Mouse (Mus musculus) adrenal gland, adult 2 months (tissue): ENCODE measurements around the gene Islr2. TPM values are rescaled to one million over a fixed set of nuclear protein-coding genes. Genes with fewer than 3 reads are reported as not detected.

Source experiments
- DNase-seq: peaks from one replicate; pipeline ENCODE4 v3.0.0; 2021
- microRNA-seq, 2 experiments: library from miRNA; unstranded; fragments of <30 nt; microRNA quantifications; one replicate each; pipeline ENCODE4 v1.2.0; 2021
- polyA plus RNA-seq: library from polyadenylated mRNA; depleted of rRNA; stranded (reverse); fragments of >200 nt; gene quantifications from 2 replicates; pipeline ENCODE4 v1.2.3, GENCODE M21; 2012; rRNA removed
- total RNA-seq, 2 experiments: library from RNA; stranded (reverse); gene quantifications; 2 replicates each; pipeline ENCODE4 v1.2.3; 2021

Islr2 gene
- total and polyA plus RNA-seq, 3 experiments, result 1.3 to 2.0 (median 1.5) TPM

DNA sequence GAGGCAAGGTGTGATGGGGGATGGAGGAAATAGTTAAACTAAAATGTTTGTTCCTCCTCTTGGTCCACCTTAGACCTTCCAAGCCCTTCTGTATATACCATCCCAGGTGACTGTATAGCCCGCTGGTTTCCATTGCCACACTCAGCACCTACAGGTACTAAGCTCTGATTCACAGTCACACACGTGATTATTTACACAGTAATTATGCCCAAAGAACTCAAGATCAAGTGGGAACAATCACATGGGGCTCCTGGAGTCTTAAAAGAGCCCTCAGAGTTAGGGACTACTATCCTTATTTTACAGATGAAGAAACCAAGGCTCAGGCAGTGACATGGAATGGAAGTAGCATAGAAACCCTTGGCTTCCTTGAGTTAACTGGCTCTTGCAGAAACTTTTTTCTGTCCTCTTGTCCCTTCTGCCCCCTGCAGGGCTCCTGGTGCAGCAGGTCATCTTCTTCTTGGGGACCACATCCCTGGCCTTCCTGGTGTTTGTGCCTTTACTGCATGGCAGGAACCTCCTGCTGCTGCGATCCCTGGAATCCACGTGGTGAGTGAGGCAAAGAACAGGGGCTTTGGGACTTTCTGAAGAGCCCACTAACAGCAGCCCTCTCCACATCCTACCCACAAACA lies 53.3 kb downstream of the Islr2 start:
- DNase-seq, result peak; percentile 34

DNA sequence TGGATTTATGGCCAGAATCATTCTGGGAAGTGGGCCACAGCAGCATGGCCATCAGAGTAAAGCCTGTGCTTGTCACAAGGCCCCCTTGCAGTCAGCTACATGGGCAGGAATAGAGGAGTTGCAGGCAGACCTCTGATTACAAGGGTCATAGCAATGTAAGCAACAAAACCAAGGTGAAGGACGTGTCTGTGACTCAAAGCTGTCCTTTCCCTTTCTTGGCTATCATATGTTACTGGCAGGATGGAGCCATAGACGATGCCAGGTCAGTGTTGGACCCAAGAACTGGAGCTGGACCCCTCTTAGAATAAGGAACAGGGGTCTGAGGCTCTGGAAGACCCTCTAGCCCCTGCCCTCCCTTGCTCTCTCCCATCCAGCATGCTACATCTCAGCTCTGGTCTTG lies 55.3 kb downstream of the Islr2 start:
- peak; percentile 73 for DNase-seq

Small RNA genes within 50 kb of the gene (microRNA-seq; reads per million reads assigned to microRNA genes)
- gene Mir6385, result 0 reads per million in 2 experiments

Other genes starting within 250 kb of the Islr2 start
- 1,000 to 10,000 TPM; 6,621 to 7,422 TPM for gene Cyp11a1, start 197.9 kb downstream of the Islr2 start, total RNA-seq
- gene Cyp11a1, start 197.9 kb downstream of the Islr2 start, polyA plus RNA-seq, result 1,463 and 1,873 TPM in 2 replicates
- gene Stra6, start 140.5 kb downstream of the Islr2 start, total RNA-seq, result 1 to 10 TPM; 1.5 to 1.8 TPM
- 2.0 and 2.6 TPM in 2 replicates for gene Stra6, start 140.5 kb downstream of the Islr2 start, polyA plus RNA-seq
- under 1 TPM; 0.21 to 0.84 TPM for gene Ccdc33, start 85.5 kb downstream of the Islr2 start, total RNA-seq
- gene Ccdc33, start 85.5 kb downstream of the Islr2 start, polyA plus RNA-seq, result 0.18 and 0.34 TPM in 2 replicates
- gene Islr, start within 50 bp of the Islr2 start, total RNA-seq, result 10 to 100 TPM; 23.5 to 30.9 TPM
- 93.8 and 107 TPM in 2 replicates for gene Islr, start within 50 bp of the Islr2 start, polyA plus RNA-seq
- gene Pml, start 45.5 kb upstream of the Islr2 start, total RNA-seq, result 10 to 100 TPM; 20.8 to 28.0 TPM
- 27.7 and 33.4 TPM in 2 replicates for gene Pml, start 45.5 kb upstream of the Islr2 start, polyA plus RNA-seq
- 10 to 100 TPM; 13.8 to 17.2 TPM for gene Stoml1, start 48.8 kb upstream of the Islr2 start, total RNA-seq
- 38.1 and 38.4 TPM in 2 replicates for gene Stoml1, start 48.8 kb upstream of the Islr2 start, polyA plus RNA-seq
- gene Loxl1, start 108.9 kb upstream of the Islr2 start, total RNA-seq, result 10 to 100 TPM; 24.8 to 44.6 TPM
- 73.5 and 81.5 TPM in 2 replicates for gene Loxl1, start 108.9 kb upstream of the Islr2 start, polyA plus RNA-seq
- gene Tbc1d21, start 166.1 kb upstream of the Islr2 start, total RNA-seq, result not detected
- gene Tbc1d21, start 166.1 kb upstream of the Islr2 start, polyA plus RNA-seq, result not detected in 2 replicates